Mouse (Mus musculus) cerebellum, postnatal 4 days (tissue): ENCODE data around the gene Gba.
A peak's percentile ranks its signal among the peaks of the same experiment; 100 is the strongest.

Source experiments
- DNase-seq, 2 experiments: peaks; one replicate each; pipeline ENCODE4 v3.0.0; 2022; ENCODE audit warnings: low spot score in 2 of 2, mixed read lengths in 1 of 2

The Gba gene

DNA sequence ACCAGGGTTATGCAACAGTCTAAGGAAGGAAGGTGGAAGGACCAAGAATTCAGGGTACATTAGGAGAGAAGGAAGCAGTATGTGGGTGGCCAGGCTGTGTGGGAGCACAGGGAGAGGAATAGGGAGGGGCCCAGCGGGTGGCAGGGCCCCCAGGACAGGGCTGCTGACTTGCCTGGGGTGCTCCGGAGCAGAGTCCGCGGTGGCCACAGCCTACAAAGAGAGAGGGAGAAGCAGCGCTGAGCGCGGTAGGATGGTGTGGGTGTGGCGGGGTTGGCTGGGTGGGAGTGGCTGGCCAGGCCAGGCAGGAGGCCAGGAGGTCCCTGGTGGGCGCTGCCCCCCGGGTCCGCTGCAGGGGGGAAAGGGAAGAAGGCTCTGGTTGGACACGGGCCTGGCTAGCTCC lies 35.8 kb downstream of the Gba start:
- DNase-seq = no peak

DNA sequence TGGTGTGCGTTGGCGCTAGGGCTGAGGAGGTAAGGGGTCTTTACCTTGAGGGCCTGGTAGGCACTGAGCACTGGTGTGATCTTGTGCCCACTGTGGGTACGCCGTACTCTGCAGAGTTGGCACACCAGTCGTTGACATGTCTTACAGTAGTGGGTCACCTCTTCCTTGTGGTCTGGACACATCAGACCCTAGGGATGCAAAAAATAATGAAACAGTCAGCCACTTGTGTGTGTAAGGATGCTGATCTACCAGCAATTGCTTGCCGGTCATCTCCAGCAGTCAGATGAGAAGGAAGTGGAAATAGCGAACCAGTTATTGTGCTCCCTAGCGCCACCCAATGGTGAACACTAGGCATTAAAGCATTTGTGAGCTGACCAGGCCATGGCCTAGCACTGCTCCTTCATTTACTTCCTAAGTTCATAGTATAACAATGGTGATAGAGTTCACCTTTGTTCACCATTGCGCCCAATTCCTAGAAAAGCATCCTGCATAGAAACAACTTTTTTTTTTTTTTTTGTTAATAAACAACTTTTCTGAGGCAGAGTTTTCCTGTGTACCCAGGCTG lies 39.7 kb downstream of the Gba start:
- peak in 1 of 2 experiments; percentile 75 for DNase-seq

DNA sequence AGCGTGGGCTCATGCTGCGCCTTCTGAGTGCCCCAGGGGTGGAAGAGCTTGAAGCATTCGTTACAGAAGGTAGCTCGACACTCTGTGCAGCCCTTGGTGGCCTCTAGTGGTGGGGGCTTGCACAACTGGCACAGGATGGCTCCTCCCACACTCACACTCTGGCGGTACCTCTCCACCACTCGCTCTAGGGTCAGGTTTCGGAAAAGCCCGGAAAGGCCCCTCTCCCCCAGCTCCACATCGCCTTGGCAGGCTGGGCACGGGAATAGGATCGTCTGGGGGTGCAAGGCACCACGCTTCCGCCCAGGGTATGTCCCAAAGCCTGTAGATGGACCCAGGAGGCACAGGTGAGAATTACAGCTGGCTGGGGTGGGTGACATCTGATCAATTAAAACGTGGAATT lies 40.9 kb downstream of the Gba start:
- DNase-seq = no peak

DNA sequence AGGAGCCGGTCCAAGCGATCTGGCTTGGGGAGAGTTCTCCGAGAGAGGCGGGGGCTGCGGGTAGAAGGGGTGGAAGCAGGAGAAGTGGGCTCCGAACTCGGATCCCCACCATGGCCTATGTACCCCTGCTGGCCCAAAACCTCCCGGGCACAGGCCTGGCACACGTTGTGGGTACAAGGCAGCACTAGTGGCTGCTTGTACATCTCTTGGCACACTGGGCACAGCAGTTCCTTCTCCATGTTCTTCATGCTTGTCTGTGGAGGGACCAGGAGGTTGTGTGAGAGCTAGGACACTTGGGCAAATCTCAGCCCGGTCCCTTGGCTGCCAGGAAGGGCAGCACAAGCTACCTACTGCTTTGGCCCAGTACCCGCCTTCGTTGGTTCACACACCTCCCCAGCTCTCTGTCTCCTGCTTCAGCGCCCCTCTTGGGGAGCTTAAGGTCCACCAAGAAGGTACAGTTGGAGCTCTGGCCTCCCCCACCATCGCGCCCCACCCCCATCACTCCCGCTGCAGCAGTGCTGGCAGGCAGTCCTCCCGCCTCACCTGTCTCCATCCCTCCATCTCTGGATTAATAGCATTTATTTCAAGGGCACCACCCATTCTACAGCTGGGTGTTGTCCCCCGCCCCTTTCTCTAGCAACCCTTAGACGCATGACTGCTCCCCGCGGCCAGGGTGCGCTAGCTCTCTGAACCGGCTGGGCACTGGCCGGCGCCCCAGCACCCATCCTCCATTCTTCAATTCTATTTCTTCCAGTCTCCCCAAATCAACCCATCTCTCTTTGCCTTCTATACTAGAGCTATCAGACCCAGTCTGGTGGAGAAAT lies 41.6 kb downstream of the Gba start:
- peak in 1 of 2 experiments; percentile 42 for DNase-seq

DNA sequence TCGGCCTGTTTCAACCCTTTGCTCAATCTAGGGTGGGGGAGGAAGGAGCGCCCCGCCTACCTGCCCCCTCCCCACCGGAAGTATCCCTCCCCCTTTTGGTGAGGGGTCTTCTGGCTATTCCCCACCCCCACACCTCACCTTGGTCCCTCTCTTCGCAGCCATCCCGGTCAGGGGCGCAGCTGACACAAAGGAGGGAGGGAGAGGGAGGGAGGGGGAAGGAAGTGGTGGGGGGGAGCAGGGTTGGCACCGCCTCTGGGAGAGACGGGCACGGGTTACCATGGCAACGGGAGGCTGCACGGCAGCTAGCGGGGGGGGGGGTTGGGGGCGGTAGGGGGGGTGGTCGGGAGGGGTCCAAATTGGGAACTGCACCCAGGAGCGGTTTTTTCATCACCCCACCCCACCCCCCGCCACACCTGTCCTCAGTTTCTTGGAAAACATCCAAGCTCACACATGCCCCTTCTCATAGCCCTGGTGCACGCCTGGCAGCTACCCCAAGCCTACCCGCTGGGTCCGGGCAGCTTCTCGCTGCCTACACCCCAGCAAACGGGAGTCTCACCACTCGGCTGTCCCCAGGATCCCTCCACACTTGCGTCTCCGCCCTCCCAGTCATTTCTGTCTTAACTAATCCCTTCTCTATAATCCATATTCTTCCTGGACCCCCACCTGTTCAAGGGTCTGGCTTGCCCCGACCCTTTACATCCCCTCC lies 42.4 kb downstream of the Gba start:
- DNase-seq = peak; percentile 61 to 83

DNA sequence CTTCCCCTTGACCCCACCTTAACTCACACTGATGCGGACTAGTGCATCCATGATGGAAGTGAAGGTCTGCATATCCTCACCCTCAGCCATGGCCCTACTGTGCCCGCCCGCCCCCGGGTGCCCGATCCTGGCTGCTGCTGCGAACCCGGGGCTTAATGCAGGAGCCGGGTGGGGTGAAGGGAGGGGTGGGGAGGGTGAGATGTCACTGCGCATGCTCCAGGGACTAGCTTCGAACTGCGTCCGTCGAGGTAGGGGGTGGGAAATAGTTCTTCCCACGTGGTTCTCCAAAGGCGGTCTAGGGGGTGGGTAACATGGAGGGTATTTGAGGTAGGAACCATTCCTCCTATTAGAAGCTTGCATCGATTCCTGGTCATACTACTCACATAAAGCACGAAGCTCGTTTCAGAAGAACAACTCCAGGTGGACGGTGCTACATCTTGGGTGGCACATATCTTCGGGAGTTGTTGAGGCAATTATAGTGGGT lies 43.0 kb downstream of the Gba start, which contains the start of gene Krtcap2:
Gene Krtcap2, plus strand, starts transcription at position 279 of the 484 bp plus-strand sequence.
- DNase-seq = peak in 1 of 2 experiments; percentile 63

DNA sequence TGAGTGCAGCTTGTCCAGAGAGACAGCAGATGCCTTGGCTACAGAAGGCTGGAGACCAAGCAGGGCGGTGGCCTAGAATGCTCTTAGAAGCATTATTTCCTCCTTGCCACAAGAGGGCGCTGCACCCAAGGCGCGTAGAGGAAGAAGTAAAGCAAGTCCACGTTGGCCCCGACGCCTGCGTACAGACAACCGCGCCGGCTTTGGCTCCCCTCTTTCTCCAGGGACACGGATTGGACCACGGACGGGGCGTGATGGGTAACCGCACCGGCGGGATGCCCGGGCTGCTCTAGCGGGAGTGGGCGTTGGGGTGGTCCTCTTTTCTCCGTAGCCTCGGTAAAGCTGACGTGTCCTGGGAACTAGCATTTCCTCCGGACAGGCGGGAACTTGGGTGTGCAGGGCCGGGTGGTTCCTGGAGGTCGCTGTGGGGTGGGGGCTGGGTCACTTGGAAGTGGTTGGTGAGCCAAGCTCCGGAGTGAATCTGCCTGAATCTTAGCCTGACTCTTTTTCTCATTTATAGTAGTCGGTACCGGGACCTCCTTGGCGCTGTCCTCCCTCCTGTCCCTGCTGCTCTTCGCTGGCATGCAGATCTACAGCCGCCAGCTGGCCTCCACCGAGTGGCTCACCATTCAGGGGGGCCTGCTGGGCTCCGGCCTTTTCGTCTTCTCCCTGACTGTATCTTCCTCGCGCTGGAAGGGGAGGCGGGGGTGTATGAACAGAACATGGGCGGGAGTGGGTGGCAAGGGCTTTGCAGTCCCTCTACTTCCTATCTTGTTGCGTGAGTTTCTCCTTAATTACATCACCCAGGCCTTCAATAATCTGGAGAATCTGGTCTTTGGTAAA lies 43.8 kb downstream of the Gba start, which contains the start of gene Trim46:
Gene Trim46, minus strand, starts transcription at position 49 of the 840 bp plus-strand sequence.
- DNase-seq = peak; percentile 80 to 86

DNA sequence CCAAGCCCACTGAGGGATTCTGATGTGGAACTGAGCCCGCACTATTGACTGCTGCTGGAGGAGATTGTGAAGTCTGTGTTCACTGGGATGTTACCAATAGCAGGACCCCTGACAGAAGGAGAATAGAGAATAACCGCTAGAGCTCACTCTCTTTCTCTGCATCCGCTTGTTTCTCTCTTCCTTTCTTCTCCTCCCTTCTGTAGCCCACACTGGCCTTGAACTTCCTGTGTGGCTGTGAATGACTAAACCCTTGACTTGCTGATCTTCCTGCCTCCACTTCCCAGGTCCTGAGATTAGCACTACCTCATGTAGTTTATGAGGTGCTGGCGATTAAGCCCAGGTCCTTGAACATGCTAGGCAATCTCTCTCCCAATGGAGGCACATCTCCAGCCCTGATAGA lies 44.7 kb downstream of the Gba start:
- no peak for DNase-seq

DNA sequence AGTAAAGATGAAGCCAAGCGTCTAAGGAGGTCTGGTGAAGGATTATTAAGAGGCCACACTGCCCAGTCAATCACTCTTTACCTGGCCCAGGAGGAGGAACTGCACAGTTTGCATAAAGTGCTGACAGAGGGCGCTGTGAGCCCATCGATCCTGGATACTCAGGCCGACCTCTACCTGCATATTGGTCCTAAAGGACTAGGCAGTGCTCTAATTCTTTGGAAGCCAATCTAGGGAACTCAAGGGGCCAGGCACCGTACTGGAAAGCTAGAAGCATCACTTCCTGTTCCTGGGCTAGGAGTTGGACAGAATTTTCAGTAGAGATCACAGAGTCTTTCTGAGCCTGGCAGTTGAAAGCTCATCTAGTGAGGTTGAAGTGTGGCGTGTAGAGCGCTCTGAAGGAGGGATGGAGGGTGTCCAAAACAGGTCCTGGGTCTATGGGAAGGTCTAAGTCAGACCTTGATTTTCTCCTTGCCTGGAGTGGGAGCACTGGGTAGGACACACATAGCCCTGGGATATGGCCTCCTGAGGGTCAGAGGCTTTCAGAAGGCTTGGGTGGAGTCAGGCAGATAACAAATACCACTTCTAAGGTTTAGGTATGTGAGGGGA lies 47.8 kb downstream of the Gba start:
- peak in 1 of 2 experiments; percentile 56 for DNase-seq

DNA sequence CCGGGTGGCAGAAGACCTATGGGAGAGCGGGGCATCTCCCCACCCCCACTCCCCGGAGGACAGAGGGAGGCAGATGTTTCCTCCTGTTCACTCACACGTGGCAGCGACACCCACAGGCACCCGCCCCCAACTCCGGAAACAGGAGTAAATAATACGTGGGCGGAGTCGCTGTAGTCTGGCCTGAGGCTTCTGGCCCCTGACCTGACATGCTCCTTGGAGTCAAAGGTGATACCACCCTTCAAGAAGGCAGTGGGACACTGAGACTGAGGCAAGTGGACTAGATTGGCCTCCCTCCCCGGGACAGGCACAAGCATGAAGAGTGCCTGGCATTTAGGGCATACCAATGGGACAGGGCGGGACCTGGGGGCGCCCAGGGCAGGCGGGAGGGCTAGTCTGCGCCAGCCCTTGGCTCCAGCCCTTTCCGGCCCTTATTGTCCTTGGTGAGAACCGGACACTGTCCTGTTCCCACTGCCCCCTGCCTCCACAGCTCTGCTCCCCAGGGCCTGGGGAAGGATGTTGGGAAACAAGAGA lies 48.7 kb downstream of the Gba start:
- no peak for DNase-seq

DNA sequence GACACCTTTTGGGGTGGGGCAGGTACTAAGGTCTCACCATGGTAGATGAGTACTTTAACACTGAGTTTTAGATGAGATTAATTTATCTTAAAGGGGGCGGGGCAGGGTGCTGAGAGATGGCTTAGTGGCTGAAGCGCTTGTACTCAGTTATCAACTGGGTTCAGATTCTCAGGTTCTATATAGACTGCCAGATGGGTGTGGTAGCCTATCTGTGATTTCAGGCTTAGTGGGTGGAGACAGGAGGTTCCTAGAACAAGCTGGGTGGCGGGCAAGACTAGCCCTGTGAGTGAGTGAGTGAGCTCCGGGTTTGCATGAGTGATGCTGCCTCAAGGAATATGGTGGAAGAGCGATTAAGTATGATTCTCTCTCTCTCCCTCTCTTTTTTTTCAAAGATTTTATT lies 52.3 kb downstream of the Gba start:
- DNase-seq = no peak

DNA sequence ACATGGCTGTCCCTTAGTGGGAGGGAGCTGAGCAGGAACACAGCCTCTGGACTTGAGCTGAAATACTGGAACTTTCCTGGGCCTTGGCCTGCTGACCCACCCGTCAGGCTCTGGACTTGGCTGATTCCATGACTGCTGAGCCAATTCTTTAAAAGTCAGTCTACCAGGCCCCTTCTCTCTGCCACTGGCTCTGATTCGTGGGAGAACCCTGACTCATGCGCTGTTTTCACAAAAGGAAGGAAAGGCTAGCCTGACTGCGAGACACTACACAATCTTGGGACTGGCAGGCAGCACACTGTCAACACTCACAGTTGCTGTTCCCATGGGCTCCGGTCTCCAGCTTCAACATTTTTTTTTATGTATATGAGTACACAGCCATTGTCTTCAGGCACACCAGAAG lies 53.4 kb downstream of the Gba start:
- DNase-seq = no peak
